Mouse (Mus musculus) intestine, postnatal 0 days (tissue): Measurements from ENCODE around the gene Usp48. TPM values are rescaled to one million over a fixed set of nuclear protein-coding genes. Genes with fewer than 3 reads are reported as not detected.

Experiments used
- ATAC-seq: fragments of 200-750 bp; cut with Nextera tagmentation; 2 replicates; pipeline ENCODE4 v1.8.0; 2017; ENCODE audit warnings: mild to moderate bottlenecking, moderate TSS enrichment, moderate library complexity
- H3K27ac ChIP-seq: fragments of 300-500 bp; sonication (generic); 2 replicates; pipeline ENCODE4 v1.5.1; 2014; ENCODE audit warnings: mild to moderate bottlenecking, low read depth, low read length, moderate library complexity
- H3K27me3 ChIP-seq: fragments of 300-500 bp; sonication (generic); replicated peaks from 2 replicates; pipeline ENCODE4 v1.6.1; 2014; ENCODE audit warnings: low read length, mixed read lengths; ENCODE audit not compliant: control insufficient read depth, insufficient read depth
- H3K36me3 ChIP-seq: fragments of 300-500 bp; sonication (generic); 2 replicates; pipeline ENCODE4 v1.6.1; 2014; ENCODE audit warnings: mild to moderate bottlenecking, moderate library complexity; ENCODE audit not compliant: control insufficient read depth, insufficient read depth
- H3K4me1 ChIP-seq: fragments of 300-500 bp; sonication (generic); replicated peaks from 2 replicates; pipeline ENCODE4 v1.6.1; 2014; ENCODE audit warnings: antibody characterized with exemption, low read length, mixed read lengths; ENCODE audit not compliant: control insufficient read depth, insufficient read depth
- H3K4me2 ChIP-seq: fragments of 300-500 bp; sonication (generic); replicated peaks from 2 replicates; pipeline ENCODE4 v1.6.1; 2014; ENCODE audit warnings: low read depth, mild to moderate bottlenecking, moderate library complexity
- H3K4me3 ChIP-seq: fragments of 300-500 bp; sonication (generic); 2 replicates; pipeline ENCODE4 v1.5.1; 2014; ENCODE audit warnings: low read depth, low read length
- H3K9ac ChIP-seq: fragments of 300-500 bp; sonication (generic); 2 replicates; pipeline ENCODE4 v1.6.1; 2014; ENCODE audit warnings: mild to moderate bottlenecking, low read depth, low read length
- H3K9me3 ChIP-seq: fragments of 300-500 bp; sonication (generic); 2 replicates; pipeline ENCODE4 v1.6.1; 2016; ENCODE audit warnings: mixed run types; ENCODE audit not compliant: control insufficient read depth
- CTCF ChIP-seq: sonication (generic); IDR thresholded peaks from 2 replicates; pipeline ENCODE4 v1.5.1; 2016; ENCODE audit warnings: low read depth, mild to moderate bottlenecking, control low read depth, antibody characterized with exemption, moderate library complexity
- WGBS: fragments of 180-500 bp; shearing (Covaris S2); extraction: QIAGEN DNeasy Blood & Tissue Kit; methylation state at CpG from one replicate; pipeline ENCODE4 v1.1.7; 2014; 5-methylcytosine and 5-hydroxymethylcytosine counted together
- polyA plus RNA-seq: library from polyadenylated mRNA; unstranded; fragments of >200 nt; fragmentation: Nextera tagmentation; extraction: Ambion mirVana; gene quantifications from 2 replicates; pipeline ENCODE4 v1.2.1, GENCODE M21; 2015

Usp48 gene
- polyA plus RNA-seq, 1 experiment from 2014 or later = 33.3 TPM

DNA sequence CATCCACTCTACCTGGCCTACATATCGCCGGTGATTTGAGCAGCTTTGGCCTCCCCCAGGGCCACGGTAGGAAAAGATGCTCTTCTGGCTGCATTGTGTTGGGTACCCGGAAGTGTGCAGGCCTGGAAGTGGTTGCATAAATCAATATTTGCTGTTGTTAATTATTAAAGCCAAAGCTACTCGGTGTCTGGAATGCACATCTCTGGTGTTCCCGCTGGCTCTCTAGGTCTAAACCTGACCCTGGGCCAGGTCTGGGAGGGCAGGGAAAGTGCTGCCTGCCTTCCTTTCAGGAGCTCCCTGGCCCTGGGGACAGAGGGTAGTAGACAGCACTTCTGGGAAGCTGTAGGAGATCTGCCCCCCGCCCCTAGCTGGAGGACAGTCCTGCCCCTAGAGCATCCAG, 113.0 kb downstream of the Usp48 start:
- ATAC-seq = peak; percentile 35; the same call in 1 of the 2 replicates
- Histone ChIP-seq H3K9ac (no peak overlapping the region), H3K4me3 (peak overlapping the region; percentile 50)

DNA sequence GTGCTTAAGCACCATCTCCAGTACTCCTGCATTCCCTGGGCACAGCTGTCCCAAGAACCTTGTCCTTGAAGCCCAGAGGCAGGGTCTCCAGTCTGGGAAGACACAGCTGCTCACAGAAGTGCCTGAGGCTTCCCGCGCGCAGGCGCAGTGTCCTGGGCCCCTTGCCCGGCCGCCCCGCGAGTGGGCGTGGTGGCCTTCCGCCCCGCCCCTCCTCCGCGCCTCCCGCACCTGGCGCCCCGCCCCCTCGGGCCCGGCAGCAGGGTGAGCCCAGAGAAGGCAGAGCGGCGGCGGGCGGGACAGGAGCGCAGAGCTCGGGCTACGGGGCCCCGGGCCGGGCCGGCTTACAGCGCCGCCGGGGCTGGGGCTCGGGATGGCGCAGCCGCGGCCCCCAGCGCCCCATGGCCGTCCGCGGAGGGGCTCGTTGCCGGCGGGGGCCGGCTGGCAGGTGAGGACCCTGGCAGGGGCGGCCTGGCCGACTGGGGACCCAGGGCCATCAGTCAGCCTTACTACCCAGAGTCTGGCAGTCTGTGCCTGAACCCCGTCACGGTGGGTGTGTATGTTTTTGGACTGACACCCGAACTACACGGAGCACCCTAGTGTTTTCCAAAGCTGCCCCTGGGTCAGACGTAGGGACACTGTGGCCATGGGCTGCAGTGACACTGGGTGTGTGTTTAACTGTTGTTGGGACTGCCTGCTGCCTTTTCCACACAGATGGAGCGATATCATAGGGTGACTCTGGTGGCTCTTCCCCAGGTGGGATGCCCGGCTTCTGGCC, 113.8 kb downstream of the Usp48 start:
- Histone ChIP-seq H3K4me2 (peak overlapping the region; percentile 90), H3K36me3 (no peaks in the 10 kb centered on the region; the same call in 1 of the 2 replicates), H3K9me3 (no peaks in the 10 kb centered on the region), H3K4me3 (peak overlapping the region; percentile 50), H3K9ac (peak overlapping the region; percentile 59), H3K27ac (peak overlapping the region; percentile 35; the same call in 1 of the 2 replicates), H3K27me3 (no peaks in the 10 kb centered on the region), H3K4me1 (peaks cover 5% of the 10 kb centered on the region; the same call in 1 of the 2 replicates)
- 2% methylated on average over 49 of the region's 52 CpGs for WGBS
- peak; percentile 72 for ATAC-seq
- TF ChIP-seq CTCF = no peak

More for the DNA sequence above, 113.0 kb downstream of the Usp48 start:
- no peak for TF ChIP-seq CTCF
- Histone ChIP-seq H3K27me3 (no peaks in the 10 kb centered on the region), H3K36me3 (no peaks in the 10 kb centered on the region; the same call in 1 of the 2 replicates), H3K4me2 (peak overlapping the region; percentile 90), H3K4me1 (peaks cover 5% of the 10 kb centered on the region; the same call in 1 of the 2 replicates), H3K9me3 (no peaks in the 10 kb centered on the region), H3K27ac (no peak overlapping the region; the same call in 1 of the 2 replicates)
- WGBS = 35% methylated on average over 7 of the region's 7 CpGs

Other genes with a start within 250 kb of the Usp48 start
- 461 and 471 TPM in 2 replicates for gene Cdc42, start 236.0 kb upstream of the Usp48 start, polyA plus RNA-seq
- gene Cela3a, start 184.0 kb upstream of the Usp48 start, polyA plus RNA-seq = not detected in 2 replicates
- 9.1 and 13.6 TPM in 2 replicates for gene Cela3b, start 163.2 kb upstream of the Usp48 start, polyA plus RNA-seq
- gene 1700013G24Rik, start 140.5 kb upstream of the Usp48 start, polyA plus RNA-seq = not detected in 2 replicates
- 16.3 and 16.4 TPM in 2 replicates for gene Hspg2, start 125.0 kb upstream of the Usp48 start, polyA plus RNA-seq
- not detected in 2 replicates for gene Ldlrad2, start 19.2 kb upstream of the Usp48 start, polyA plus RNA-seq
- gene Rap1gap, start 71.0 kb downstream of the Usp48 start, polyA plus RNA-seq = 8.9 and 9.1 TPM in 2 replicates
- 0.72 and 0.73 TPM in 2 replicates for gene Alpl, start 202.6 kb downstream of the Usp48 start, polyA plus RNA-seq